Mouse (Mus musculus) G1E (cell line): ENCODE results near the gene Otud7b. TPM values are rescaled to one million over a fixed set of nuclear protein-coding genes. Genes with fewer than 3 reads are reported as not detected.

ENCODE experiments used
- ATAC-seq: 2 replicates; pipeline ENCODE4 v1.8.0; 2016; ENCODE audit warnings: mild to moderate bottlenecking; ENCODE audit not compliant: insufficient number of reproducible peaks, poor library complexity, low FRiP score, severe bottlenecking; ENCODE audit errors: extremely low read depth
- DNase-seq: peaks from one replicate; pipeline ENCODE4 v3.0.0; 2012; ENCODE audit warnings: low spot score
- H3K27me3 ChIP-seq: 2 replicates; pipeline ENCODE4 v1.6.1; 2012; ENCODE audit warnings: mild to moderate bottlenecking, low read length, inconsistent platforms; ENCODE audit not compliant: insufficient read depth
- H3K36me3 ChIP-seq: replicated peaks from 2 replicates; pipeline ENCODE3; 2012; ENCODE audit warnings: mild to moderate bottlenecking, inconsistent platforms
- H3K4me1 ChIP-seq: 2 replicates; pipeline ENCODE4 v1.6.1; 2012; ENCODE audit warnings: low read depth, low read length, inconsistent platforms, mixed read lengths; ENCODE audit not compliant: insufficient read depth
- H3K4me3 ChIP-seq: 2 replicates; pipeline ENCODE4 v1.5.1; 2012; ENCODE audit warnings: low read depth, mild to moderate bottlenecking, inconsistent platforms, low read length, moderate library complexity, mixed read lengths
- H3K9me3 ChIP-seq: replicated peaks from 2 replicates; pipeline ENCODE4 v1.6.1; 2012; ENCODE audit warnings: inconsistent platforms
- CTCF ChIP-seq: IDR thresholded peaks from 2 replicates; pipeline ENCODE4 v1.5.1; 2012; ENCODE audit warnings: low read depth, low read length, inconsistent platforms, mixed read lengths
- GATA1 ChIP-seq: IDR thresholded peaks from 2 replicates; pipeline ENCODE4 v1.6.1; 2012; ENCODE audit warnings: borderline replicate concordance, low read length, inconsistent platforms, mixed read lengths
- GATA2 ChIP-seq: IDR thresholded peaks from 2 replicates; pipeline ENCODE4 v1.6.1; 2012; ENCODE audit warnings: low read depth, low read length, inconsistent platforms, borderline replicate concordance
- POLR2AphosphoS5 ChIP-seq: IDR thresholded peaks from 2 replicates; pipeline ENCODE4 v1.6.1; 2012; ENCODE audit warnings: low read depth, low read length, inconsistent platforms; ENCODE audit not compliant: insufficient replicate concordance
- TAL1 ChIP-seq: conservative IDR thresholded peaks from 2 replicates; pipeline ENCODE4 v1.6.1; 2012; ENCODE audit warnings: low read depth, low read length, inconsistent platforms, mixed read lengths
- polyA plus RNA-seq: library from polyadenylated mRNA; stranded (reverse); fragments of >175 nt; gene quantifications from 2 replicates; pipeline ENCODE4 v1.2.3, GENCODE M21; 2012
- total RNA-seq, 2 experiments: library from RNA; stranded (forward) in 1 of 2; stranded (reverse) in 1 of 2; fragments of 200-1000 nt in 1 of 2; fragments of >200 nt in 1 of 2; fragmentation: Nextera tagmentation in 1 of 2; gene quantifications; 2 replicates each; pipeline ENCODE4 v1.2.3; 2014 to 2017

The Otud7b gene
- total and polyA plus RNA-seq, 3 experiments = 10.1 to 22.1 (median 11.8) TPM

DNA sequence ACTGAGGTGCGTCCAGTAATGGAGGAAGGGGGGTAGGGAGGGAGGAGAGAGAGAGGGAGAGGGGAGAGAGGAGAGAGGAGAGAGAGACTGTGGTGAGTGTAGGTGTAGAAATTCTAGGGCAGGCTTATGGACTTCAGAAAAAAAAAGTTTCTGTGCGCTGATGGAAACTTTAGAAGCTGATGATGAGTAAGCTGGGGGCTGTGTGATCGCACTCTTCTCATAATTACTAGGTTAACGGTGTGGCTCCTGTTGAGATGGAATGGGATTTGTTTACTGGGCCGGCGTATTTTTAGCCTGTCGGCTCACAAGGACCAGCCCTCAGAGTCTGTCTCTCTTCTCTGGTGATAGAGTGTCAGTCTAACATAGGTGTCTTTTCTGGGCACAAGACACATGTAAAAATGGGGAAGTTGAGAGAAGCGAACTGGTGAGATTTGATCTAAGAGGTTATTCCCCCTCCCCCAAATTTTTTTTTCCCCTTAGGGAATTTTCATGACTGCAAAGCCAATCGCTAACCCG lies 963 bp downstream of the Otud7b start:
- Histone ChIP-seq H3K36me3 (peaks cover 21% of the 10 kb centered on the region), H3K9me3 (no peaks in the 10 kb centered on the region), H3K4me1 (peaks cover 20% of the 10 kb centered on the region), H3K27me3 (peaks cover 4% of the 10 kb centered on the region; the same call in 1 of the 2 replicates), H3K4me3 (peak overlapping the region; percentile 97)
- DNase-seq = no peak
- TF ChIP-seq GATA2 (no peak), GATA1 (no peak), TAL1 (no peak), CTCF (no peak)
- ATAC-seq = peak; percentile 40; the same call in 1 of the 2 replicates

DNA sequence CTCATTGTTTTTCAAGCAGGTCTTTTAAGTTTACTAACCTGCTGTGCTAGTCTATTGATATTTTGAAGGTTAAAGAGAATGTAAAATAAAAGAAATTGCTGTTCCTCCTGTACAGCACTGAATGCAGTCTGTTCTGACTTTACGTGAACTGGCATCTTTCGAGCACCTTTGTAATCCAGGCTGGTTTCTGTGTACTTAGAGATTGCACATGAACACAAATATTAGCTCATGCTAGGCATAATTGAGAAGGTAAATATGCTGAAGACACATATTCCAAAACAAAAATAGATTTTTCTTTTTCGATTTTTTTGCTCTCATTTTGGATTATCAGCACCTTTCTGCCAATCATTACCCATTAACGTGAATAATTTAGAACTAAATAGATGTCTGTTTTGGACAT lies 1.8 kb downstream of the Otud7b start:
- Histone ChIP-seq H3K36me3 (peaks cover 29% of the 10 kb centered on the region), H3K4me1 (peaks cover 20% of the 10 kb centered on the region), H3K9me3 (no peaks in the 10 kb centered on the region), H3K27me3 (no peaks in the 10 kb centered on the region), H3K4me3 (no peak overlapping the region)
- TF ChIP-seq CTCF = no peak
- TF ChIP-seq GATA1 = no peak
- no peak for TF ChIP-seq POLR2AphosphoS5
- ATAC-seq (no peak), DNase-seq (no peak)

GRCm38 (mm10) chr3:96108315-96108714 lies 4.0 kb downstream of the Otud7b start:
- TF ChIP-seq CTCF (no peak), GATA1 (no peak)
- no peak for ATAC-seq
- Histone ChIP-seq H3K9me3 (no peaks in the 10 kb centered on the region), H3K4me3 (no peak overlapping the region), H3K4me1 (peaks cover 8% of the 10 kb centered on the region), H3K36me3 (peaks cover 42% of the 10 kb centered on the region), H3K27me3 (no peaks in the 10 kb centered on the region)
- no peak for DNase-seq

GRCm38 (mm10) chr3:96113251-96113650 lies 8.9 kb downstream of the Otud7b start:
- no peak overlapping the region for H3K4me3 ChIP-seq
- no peaks in the 10 kb centered on the region for H3K9me3 ChIP-seq
- DNase-seq = no peak
- H3K4me1 ChIP-seq = peaks cover 6% of the 10 kb centered on the region
- H3K36me3 ChIP-seq = peaks cover 55% of the 10 kb centered on the region
- no peaks in the 10 kb centered on the region for H3K27me3 ChIP-seq
- TF ChIP-seq TAL1 (no peak), GATA1 (no peak), POLR2AphosphoS5 (no peak), GATA2 (no peak), CTCF (no peak)
- ATAC-seq = no peak

DNA sequence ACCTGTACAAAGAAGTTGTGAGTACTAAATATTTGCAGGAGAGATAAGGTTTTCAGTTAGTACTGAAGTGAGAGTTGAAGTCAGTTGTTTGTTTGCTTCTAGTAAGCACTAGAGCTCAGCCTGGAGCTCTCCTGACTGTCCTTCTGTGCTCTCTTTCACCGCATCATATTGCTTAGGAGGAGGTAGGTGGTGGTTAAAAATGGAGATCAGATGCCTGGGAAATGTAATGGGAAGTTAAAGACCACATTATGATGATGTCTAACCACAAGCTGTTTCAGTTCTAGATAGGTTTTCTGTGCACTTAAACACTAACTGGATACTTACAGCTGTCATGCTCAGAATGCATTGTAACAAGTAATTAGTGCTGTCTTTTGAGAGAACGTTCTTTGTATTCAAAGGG lies 13.8 kb downstream of the Otud7b start:
- Histone ChIP-seq H3K4me3 (no peak overlapping the region), H3K36me3 (peaks cover 46% of the 10 kb centered on the region), H3K4me1 (peaks cover 7% of the 10 kb centered on the region), H3K9me3 (no peaks in the 10 kb centered on the region), H3K27me3 (no peaks in the 10 kb centered on the region)
- no peak for TF ChIP-seq GATA1
- no peak for TF ChIP-seq GATA2
- TF ChIP-seq POLR2AphosphoS5 = no peak
- no peak for TF ChIP-seq CTCF
- TF ChIP-seq TAL1 = no peak
- DNase-seq (no peak), ATAC-seq (no peak)

GRCm38 (mm10) chr3:96118702-96119101 lies 14.4 kb downstream of the Otud7b start:
- TF ChIP-seq GATA2 = no peak
- TF ChIP-seq POLR2AphosphoS5 = no peak
- no peak for TF ChIP-seq TAL1
- TF ChIP-seq GATA1 = no peak
- TF ChIP-seq CTCF = no peak
- Histone ChIP-seq H3K4me3 (no peak overlapping the region), H3K27me3 (no peaks in the 10 kb centered on the region), H3K36me3 (peaks cover 40% of the 10 kb centered on the region), H3K4me1 (peaks cover 7% of the 10 kb centered on the region), H3K9me3 (no peaks in the 10 kb centered on the region)
- ATAC-seq = no peak
- no peak for DNase-seq

DNA sequence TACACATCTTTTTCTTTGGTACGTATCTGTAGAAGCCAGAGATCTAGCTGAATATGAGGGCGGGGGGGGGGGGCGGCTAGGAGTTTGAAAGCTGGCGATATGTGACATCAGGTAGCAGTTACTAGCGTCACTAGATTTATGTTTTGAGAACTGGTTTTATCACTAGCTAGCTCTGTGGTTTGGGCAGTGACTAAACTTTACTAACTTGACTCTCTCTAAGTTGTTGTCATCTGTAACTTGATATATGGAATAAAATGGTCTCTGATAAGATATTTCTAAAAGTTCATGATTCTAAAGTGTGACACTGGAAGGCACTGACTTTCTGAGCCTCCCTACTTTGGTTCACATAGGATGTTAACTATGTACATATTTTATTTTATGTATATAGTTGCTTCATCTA lies 19.9 kb downstream of the Otud7b start:
- no peaks in the 10 kb centered on the region for H3K9me3 ChIP-seq
- H3K36me3 ChIP-seq = peaks cover 25% of the 10 kb centered on the region
- ATAC-seq (no peak), DNase-seq (no peak)
- H3K27me3 ChIP-seq = no peaks in the 10 kb centered on the region
- H3K4me1 ChIP-seq = 0 out of 2 replicates have a peak, but pooled peaks cover under 1% of the 10 kb centered on the region
- TF ChIP-seq GATA1 (no peak), CTCF (no peak), GATA2 (no peak), POLR2AphosphoS5 (no peak), TAL1 (no peak)
- no peak overlapping the region for H3K4me3 ChIP-seq
